Comparison of ENCODE assay signal across 26 mouse cellular contexts in the genomic region with DNA sequence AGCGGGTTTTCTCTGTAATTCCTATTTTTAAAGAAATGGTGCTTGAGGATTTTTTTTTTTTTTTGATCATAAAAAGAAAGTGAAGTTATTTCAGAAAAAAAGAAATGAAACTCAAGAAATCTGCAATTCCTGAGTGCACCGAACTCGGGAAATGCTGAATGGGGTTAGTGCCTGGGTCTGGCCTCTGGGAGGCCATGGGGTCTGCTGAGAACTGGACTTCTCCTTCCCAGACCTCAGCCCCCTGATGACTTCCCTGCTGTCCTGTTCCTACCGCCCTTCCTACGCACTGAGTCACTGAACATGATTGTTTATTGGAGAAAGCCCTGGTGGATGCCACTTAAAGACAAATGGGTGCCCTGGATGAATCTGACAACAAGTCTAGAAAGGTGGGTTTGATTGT.
DNase-seq lines count a peak whose midpoint lies in the region; ATAC-seq and TF ChIP-seq lines count a peak whose summit lies in the region.
"Had no signal": no experiment of that assay in that cellular context is flagged by ENCODE, and none has a peak within 500 bp of the region (broad histone marks: within the 10 kb centered on the region; RNA-seq: fewer than 3 reads in every experiment).

No protein-coding gene starts in this region.

- no peak overlapping the region for H3K9ac ChIP-seq in liver, adult 2 months (ENCODE audit: low read depth, low read length)
- H3K9ac ChIP-seq in liver, embryonic 11.5 days (ENCODE audit: low read depth, low read length), result no peak overlapping the region
- H3K9ac ChIP-seq in kidney, embryonic 16.5 days (replicated peaks; ENCODE audit: low read length), result no peak overlapping the region
- H3K9ac ChIP-seq: forebrain, embryonic 13.5 days; hindbrain, embryonic 13.5 days; intestine, embryonic 15.5 days had no signal

- TF ChIP-seq POLR2A in liver, adult 2 months (IDR thresholded peaks at IDR 0.05; ENCODE audit: extremely low read depth, insufficient read depth, low read length), result no peak

- ATAC-seq in liver, embryonic 11.5 days (replicated peaks; ENCODE audit: low FRiP score), result no peak
- ATAC-seq in common myeloid progenitor, adult 5-6 weeks (replicated peaks; ENCODE audit: low read depth, poor library complexity, severe bottlenecking), result peak; percentile 52; the same call in 1 of the 2 replicates
- ATAC-seq in megakaryocyte, adult 5-6 weeks (ENCODE audit: poor library complexity, severe bottlenecking), result 0 out of 2 replicates have a peak, but pooled peaks have one; percentile 27
- no peak for ATAC-seq in kidney, embryonic 16.5 days (ENCODE audit: low FRiP score, low TSS enrichment)
- ATAC-seq: forebrain, embryonic 13.5 days; forebrain, embryonic 16.5 days; hindbrain, embryonic 16.5 days; intestine, embryonic 15.5 days; Patski had no signal

- no peaks in the 10 kb centered on the region for H3K27me3 ChIP-seq in liver, adult 2 months (ENCODE audit: control insufficient read depth, insufficient read depth, low read length)
- no peaks in the 10 kb centered on the region for H3K27me3 ChIP-seq in liver, embryonic 11.5 days (replicated peaks; ENCODE audit: control insufficient read depth, insufficient read depth, low read length)
- no peaks in the 10 kb centered on the region for H3K27me3 ChIP-seq in kidney, embryonic 16.5 days (ENCODE audit: insufficient read depth, low read length)
- H3K27me3 ChIP-seq: CH12.LX; forebrain, embryonic 13.5 days; intestine, embryonic 15.5 days; Patski had no signal

- H3K79me2 ChIP-seq in liver, adult 2 months (ENCODE audit: control insufficient read depth, insufficient read depth, low read length), result no peaks in the 10 kb centered on the region

- no peak overlapping the region for H3K27ac ChIP-seq in liver, adult 2 months (replicated peaks; ENCODE audit: insufficient read depth, low read depth, low read length)
- H3K27ac ChIP-seq in liver, embryonic 11.5 days (ENCODE audit: low read depth, low read length), result no peak overlapping the region
- no peak overlapping the region for H3K27ac ChIP-seq in kidney, embryonic 16.5 days (ENCODE audit: low read length)
- H3K27ac ChIP-seq: forebrain, embryonic 10.5 days; forebrain, embryonic 13.5 days; gastrocnemius, adult 2 months; heart, adult 2 months; hindbrain, embryonic 13.5 days; intestine, embryonic 15.5 days had no signal

- no peaks in the 10 kb centered on the region for H3K36me3 ChIP-seq in liver, adult 2 months (ENCODE audit: control insufficient read depth, insufficient read depth, low read length)
- no peaks in the 10 kb centered on the region for H3K36me3 ChIP-seq in liver, embryonic 11.5 days (ENCODE audit: control insufficient read depth, insufficient read depth, low read length)
- H3K36me3 ChIP-seq in kidney, embryonic 16.5 days (ENCODE audit: insufficient read depth, low read length), result no peaks in the 10 kb centered on the region
- H3K36me3 ChIP-seq: forebrain, embryonic 10.5 days; G1E; hindbrain, embryonic 13.5 days; intestine, embryonic 15.5 days had no signal

- H3K4me3 ChIP-seq in liver, adult 2 months (ENCODE audit: insufficient read depth, low read depth, low read length), result no peak overlapping the region
- H3K4me3 ChIP-seq in liver, embryonic 11.5 days (ENCODE audit: low read depth, low read length), result no peak overlapping the region
- no peak overlapping the region for H3K4me3 ChIP-seq in kidney, embryonic 16.5 days (ENCODE audit: low read length)
- H3K4me3 ChIP-seq: forebrain, embryonic 10.5 days; forebrain, embryonic 13.5 days; gastrocnemius, adult 2 months; heart, adult 2 months; hindbrain, embryonic 13.5 days; intestine, embryonic 15.5 days had no signal

- DNase-seq in liver, adult 2 months (ENCODE audit: extremely low read depth, low read depth, low spot score), result peak; percentile 1
- DNase-seq in liver, embryonic 11.5 days (ENCODE audit: low spot score), result no peak
- no peak for DNase-seq in frontal cortex, postnatal 25 days (ENCODE audit: low spot score in 2 of 2)
- DNase-seq: adrenal gland, postnatal 10 days; adrenal gland, postnatal 36 days; B cell, adult 2 months; cerebellum, adult 11 months; cerebellum, adult 8-10 months; cerebellum, postnatal 10 days; cerebellum, postnatal 36 days; gastrocnemius, adult 2 months; gastrocnemius, postnatal 14 days; heart, adult 2 months had no signal

- H3K4me2 ChIP-seq in liver, embryonic 11.5 days, result no peak overlapping the region
- H3K4me2 ChIP-seq in kidney, embryonic 16.5 days (replicated peaks; ENCODE audit: low read depth, low read length), result no peak overlapping the region
- H3K4me2 ChIP-seq: forebrain, embryonic 13.5 days; heart, embryonic 11.5 days; hindbrain, embryonic 13.5 days; intestine, embryonic 15.5 days had no signal

- WGBS in liver, adult 2 months, result 63% methylated on average over 5 of the region's 5 CpGs
- WGBS in liver, embryonic 11.5 days, result 73% methylated on average over 5 of the region's 5 CpGs
- WGBS in kidney, embryonic 16.5 days, result 85% methylated on average over 5 of the region's 5 CpGs

- H3K9me3 ChIP-seq in liver, embryonic 11.5 days (ENCODE audit: control insufficient read depth, low read length), result no peaks in the 10 kb centered on the region
- H3K9me3 ChIP-seq in kidney, embryonic 16.5 days (ENCODE audit: low read length), result no peaks in the 10 kb centered on the region
- H3K9me3 ChIP-seq: forebrain, embryonic 10.5 days; forebrain, embryonic 13.5 days; hindbrain, embryonic 13.5 days; intestine, embryonic 15.5 days had no signal

- TF ChIP-seq CTCF in liver, adult 2 months (IDR thresholded peaks at IDR 0.05; ENCODE audit: low read depth, low read length), result no peak

- no peaks in the 10 kb centered on the region for H3K4me1 ChIP-seq in liver, adult 2 months (ENCODE audit: control insufficient read depth, insufficient read depth, low read length)
- no peaks in the 10 kb centered on the region for H3K4me1 ChIP-seq in liver, embryonic 11.5 days (replicated peaks; ENCODE audit: control insufficient read depth, insufficient read depth, low read length)
- no peaks in the 10 kb centered on the region for H3K4me1 ChIP-seq in kidney, embryonic 16.5 days (ENCODE audit: insufficient read depth, low read length)
- H3K4me1 ChIP-seq: forebrain, embryonic 10.5 days; forebrain, embryonic 13.5 days; hindbrain, embryonic 13.5 days; intestine, embryonic 15.5 days had no signal

Comparison
In these comparisons a context has a peak if more than half of its experiments do, and no peak if none do; other contexts are left out.
1. ATAC-seq: peak in common myeloid progenitor, adult 5-6 weeks (single experiment) and megakaryocyte, adult 5-6 weeks (single experiment); none in liver, embryonic 11.5 days (single experiment) and kidney, embryonic 16.5 days (single experiment).